ENCODE assay signal across 26 mouse cellular contexts in genomic region chr14:7838564-7839089, GRCm38 (mm10). TPM values are rescaled to one million over a fixed set of nuclear protein-coding genes. Genes with fewer than 3 reads are reported as not detected.
"Had no signal": no experiment of that assay in that cellular context is flagged by ENCODE, and none has a peak within 500 bp of the region (broad histone marks: within the 10 kb centered on the region; RNA-seq: fewer than 3 reads in every experiment).

No protein-coding gene starts in this region.

- DNase-seq: lung, adult 18-20 months; lung, embryonic 14.5 days; lung, postnatal 10 days; lung, postnatal 4 days; retina, postnatal 1 day; right cerebral cortex, adult 18-20 months; right cerebral cortex, postnatal 25 days; right cerebral cortex, postnatal 4 days; spleen, adult 18-20 months; thymus, adult 2 months; thymus, postnatal 14 days; thymus, postnatal 36 days had no signal

- H3K27ac ChIP-seq: liver, embryonic 15.5 days; midbrain, embryonic 10.5 days; midbrain, embryonic 13.5 days; midbrain, embryonic 15.5 days; neural tube, embryonic 13.5 days; neural tube, embryonic 15.5 days; stomach, embryonic 15.5 days; stomach, postnatal 0 days had no signal

- ATAC-seq: midbrain, embryonic 13.5 days; midbrain, embryonic 15.5 days had no signal

- H3K4me2 ChIP-seq: liver, embryonic 15.5 days; lung, embryonic 14.5 days; midbrain, embryonic 13.5 days; midbrain, embryonic 15.5 days; neural tube, embryonic 13.5 days; neural tube, embryonic 15.5 days; stomach, embryonic 15.5 days had no signal

- H3K36me3 ChIP-seq: liver, embryonic 15.5 days; midbrain, embryonic 10.5 days; midbrain, embryonic 13.5 days; midbrain, embryonic 15.5 days; neural tube, embryonic 15.5 days; stomach, embryonic 15.5 days had no signal

- H3K4me3 ChIP-seq: liver, embryonic 15.5 days; midbrain, embryonic 10.5 days; midbrain, embryonic 13.5 days; midbrain, embryonic 15.5 days; myocyte; neural tube, embryonic 13.5 days; neural tube, embryonic 15.5 days; stomach, embryonic 15.5 days had no signal

- H3K9me3 ChIP-seq: liver, embryonic 15.5 days; midbrain, embryonic 10.5 days; midbrain, embryonic 13.5 days; midbrain, embryonic 15.5 days; neural tube, embryonic 13.5 days; neural tube, embryonic 15.5 days; stomach, embryonic 15.5 days had no signal

- H3K27me3 ChIP-seq: liver, embryonic 15.5 days; midbrain, embryonic 13.5 days; midbrain, embryonic 15.5 days; neural tube, embryonic 13.5 days; neural tube, embryonic 15.5 days; stomach, embryonic 15.5 days had no signal

- H3K9ac ChIP-seq: liver, embryonic 15.5 days; lung, embryonic 14.5 days; midbrain, embryonic 13.5 days; midbrain, embryonic 15.5 days; neural tube, embryonic 13.5 days; neural tube, embryonic 15.5 days; stomach, embryonic 15.5 days had no signal

RNA-seq across cellular contexts. Expression of gene Gm26661, which starts 47.2 kb away (rescaled TPM):
- total RNA-seq: megakaryocyte, adult 5-6 weeks; megakaryocyte-erythroid progenitor cell, adult 5-6 weeks had no signal
- polyA plus RNA-seq: liver, embryonic 15.5 days; lung, embryonic 14.5 days; lung, embryonic 16.5 days; midbrain, embryonic 10.5 days; midbrain, embryonic 13.5 days; midbrain, embryonic 15.5 days; myocyte; neural tube, embryonic 11.5 days; neural tube, embryonic 13.5 days; neural tube, embryonic 15.5 days; stomach, embryonic 15.5 days; stomach, postnatal 0 days; thymus, adult 2 months; urinary bladder, adult 2 months had no signal
